Mouse (Mus musculus): Measurements from ENCODE around the gene Fbxo4.

Fbxo4 gene

DNA sequence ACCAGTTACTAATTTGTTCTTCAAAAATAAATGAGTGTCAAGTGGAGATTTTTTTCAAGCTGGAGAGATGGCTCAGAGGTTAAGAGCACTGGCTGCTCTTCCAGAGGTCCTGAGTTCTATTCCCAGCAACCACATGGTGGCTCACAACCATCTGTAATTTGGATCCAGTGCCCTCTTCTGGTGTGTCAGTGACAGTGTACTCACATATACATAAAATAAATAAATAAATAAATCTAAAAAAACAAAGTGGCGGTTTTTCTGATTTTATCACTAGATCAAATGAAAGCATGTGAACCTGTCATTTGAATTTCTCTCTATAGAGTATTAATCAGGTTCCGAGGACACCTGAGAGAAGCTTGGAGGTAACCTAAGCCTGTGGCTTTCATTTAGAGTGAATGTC lies 1.1 kb downstream of the Fbxo4 start:
- no peak for DNase-seq

DNA sequence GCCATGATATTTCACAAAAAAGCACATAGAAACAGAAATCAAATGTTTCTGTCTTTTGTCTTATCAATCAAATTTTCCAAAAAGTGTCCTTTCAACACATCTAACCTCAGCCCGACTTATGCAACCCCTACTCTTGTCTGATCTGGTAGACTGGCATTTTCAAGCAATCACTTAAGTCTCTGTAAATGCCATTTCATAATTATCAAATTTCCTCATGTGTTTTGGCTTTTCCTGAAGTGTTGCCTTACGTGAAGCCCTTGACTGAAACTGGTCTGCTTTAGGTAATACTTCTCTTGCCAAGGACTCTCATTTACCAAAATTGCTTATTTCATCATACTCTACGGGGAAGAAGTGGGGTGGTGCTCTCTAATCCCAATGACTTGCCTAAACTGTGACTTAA lies 6.1 kb downstream of the Fbxo4 start:
- DNase-seq: no peak

DNA sequence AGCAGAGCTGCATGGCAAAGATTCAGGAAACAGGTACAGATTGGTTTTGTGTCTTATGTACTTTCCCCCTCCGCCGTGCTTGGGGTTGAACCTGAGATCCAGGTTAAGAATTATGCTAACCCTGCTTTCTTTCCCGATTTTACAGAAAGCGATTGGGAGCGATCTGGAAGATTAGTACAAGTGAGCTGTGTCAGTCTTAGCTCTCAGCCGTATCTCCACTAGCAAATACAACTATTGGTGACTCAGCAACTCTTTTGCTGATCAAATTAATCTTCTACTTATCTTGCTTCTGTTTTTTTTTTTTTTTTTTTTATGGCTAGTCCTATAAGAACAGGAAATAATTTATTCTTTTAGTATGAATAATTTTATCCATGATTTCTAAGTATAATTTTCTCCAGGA lies 9.2 kb downstream of the Fbxo4 start:
- DNase-seq: no peak

DNA sequence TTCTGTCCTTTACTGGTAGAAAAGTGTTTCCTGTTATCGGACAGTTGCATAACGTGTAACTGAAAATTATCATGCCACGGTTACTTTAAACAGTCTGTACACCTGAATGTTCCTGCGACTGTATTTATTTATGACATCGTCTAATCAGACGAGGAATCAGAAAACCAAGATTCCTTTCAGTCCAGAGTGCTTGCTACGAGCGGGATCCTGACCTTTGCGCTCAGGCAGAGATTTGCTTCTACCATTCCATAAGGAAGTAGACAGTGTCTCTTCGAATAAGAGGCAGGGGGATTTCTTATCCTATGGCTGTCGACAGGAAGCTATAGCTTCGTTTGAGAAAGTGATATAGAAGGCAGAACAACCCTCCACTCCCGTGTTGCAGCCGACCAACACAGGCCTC lies 9.6 kb downstream of the Fbxo4 start:
- no peak for DNase-seq

DNA sequence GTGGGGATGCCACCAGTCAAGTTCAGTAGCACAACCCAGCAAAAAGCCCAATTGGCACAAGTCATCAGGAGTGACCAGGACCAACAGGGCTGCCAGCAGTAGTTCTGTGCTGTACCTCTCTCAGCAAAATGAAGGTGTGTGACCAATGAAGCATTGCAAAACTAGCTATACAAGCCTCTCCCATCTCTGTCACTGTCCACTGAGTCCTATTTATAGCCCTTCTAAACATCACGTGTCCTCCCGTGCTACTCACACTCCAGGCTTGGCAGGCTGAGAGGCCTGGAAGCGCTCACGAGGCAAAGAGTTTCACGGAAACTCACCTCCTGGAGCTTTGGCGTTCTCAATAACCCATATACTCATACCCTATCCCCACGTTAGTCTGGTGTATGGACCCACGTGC lies 17.1 kb downstream of the Fbxo4 start:
- peak in 1 of 2 experiments; percentile 15 for DNase-seq

DNA sequence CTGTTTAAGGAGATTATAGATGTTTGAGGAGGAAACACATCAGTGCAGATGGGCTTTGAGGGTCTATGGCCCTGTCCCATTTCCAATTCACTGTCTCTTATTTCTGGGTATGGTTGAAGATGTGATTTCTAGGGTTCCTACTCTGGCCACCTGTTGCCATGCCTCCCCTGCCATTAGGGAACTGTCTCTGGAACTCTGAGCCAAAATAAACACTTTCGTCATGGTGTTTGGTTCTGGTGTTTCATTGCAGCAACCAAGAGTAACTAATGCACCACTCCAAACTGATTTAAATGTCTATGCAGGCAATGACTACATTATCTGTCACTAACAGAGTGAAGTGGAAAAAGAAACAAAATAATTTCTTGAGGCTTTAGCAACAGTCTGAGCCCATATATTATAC lies 19.3 kb downstream of the Fbxo4 start:
- DNase-seq: no peak

DNA sequence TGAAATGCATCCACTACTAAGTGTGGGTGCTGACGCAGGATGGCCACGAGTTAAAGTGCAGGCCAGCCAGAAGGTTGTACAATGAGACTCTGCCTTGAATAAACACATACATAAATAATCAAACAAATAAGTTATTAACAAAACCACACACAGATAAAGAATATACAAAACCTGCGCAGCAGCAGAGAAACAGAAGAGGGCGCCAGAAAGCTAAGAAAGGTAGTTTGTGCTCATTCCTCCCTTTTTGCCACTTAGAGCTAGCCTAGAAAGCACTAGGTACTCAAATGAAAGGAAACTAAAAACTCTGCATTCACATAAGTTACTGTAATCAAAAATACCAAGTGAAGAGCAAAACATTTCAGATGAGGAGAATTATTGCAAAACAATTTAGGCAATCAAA lies 21.4 kb downstream of the Fbxo4 start:
- DNase-seq: peak; percentile 47 to 70

DNA sequence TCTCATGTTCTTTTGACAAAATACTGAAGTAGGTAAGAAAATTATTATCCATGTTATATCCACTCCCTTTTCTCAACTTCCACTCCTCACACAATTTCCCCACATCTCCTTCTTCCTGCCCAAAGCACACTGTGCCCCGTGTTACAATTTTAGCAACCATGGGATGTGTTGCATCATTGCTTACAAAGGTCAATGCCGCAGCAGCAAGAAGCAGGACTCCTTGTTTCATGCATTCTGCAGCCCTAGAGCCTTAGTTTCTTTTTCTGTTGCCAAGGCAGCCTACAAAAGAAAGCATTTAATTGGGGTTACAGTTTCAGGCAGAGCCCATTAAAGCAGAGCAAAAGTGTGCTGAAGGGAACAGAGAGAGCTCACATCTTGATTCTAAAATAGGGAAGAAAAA lies 24.4 kb downstream of the Fbxo4 start:
- no peak for DNase-seq

DNA sequence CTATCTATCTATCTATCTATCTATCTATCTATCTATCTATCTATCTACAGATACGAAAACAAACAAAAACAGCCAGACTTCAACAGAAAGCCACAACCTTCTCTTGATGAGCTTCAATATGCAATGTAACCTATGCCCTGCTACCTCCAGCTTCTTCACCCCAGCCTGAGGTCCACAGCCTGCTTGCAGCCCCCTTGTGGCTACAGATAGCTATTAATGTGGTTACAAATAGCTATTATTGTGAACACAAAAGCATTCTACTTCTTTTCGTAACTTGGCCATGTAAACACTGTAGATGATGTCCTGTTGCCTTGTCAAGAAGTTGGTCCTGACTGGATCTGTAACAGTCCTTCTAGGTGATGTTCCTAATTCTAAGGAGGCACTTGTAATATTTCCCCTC lies 41.2 kb downstream of the Fbxo4 start:
- no peak for DNase-seq

DNA sequence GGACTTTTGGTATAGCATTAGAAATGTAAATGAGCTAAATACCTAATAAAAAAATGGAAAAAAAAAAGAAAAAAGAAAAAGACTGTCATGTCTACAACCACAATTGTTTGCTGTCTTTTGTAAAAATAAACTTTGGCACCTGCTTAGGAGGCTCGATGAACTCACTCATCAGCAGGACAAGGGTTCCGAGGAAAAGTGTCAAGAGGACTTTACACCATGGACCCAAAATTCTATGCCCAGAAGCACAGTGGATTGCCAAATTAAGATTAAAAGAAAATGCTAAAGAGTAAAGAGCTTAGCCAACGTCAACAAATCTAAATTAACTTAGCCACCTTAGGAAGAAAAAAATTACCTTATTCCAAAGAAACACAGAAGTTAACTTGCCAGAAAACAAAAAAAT lies 43.3 kb downstream of the Fbxo4 start:
- no peak for DNase-seq

DNA sequence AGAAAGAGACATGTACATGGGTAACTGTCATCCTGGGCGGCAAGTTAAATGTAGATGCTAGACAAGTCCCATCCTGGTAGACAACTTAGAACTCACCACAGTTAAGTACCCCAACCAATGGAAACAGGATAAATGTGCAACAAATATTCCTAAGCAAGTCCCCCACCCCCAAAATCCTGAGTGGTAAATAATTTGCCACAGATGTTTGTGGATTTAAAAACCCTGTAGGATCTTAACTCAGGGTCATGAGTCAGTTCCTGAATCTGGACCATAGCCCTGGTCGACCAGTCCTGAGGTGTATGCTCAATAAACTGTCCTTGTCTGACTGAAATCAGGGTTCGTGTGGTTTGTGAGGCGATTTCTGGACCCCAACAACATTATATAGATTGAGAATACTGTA lies 45.9 kb downstream of the Fbxo4 start:
- DNase-seq: no peak

DNA sequence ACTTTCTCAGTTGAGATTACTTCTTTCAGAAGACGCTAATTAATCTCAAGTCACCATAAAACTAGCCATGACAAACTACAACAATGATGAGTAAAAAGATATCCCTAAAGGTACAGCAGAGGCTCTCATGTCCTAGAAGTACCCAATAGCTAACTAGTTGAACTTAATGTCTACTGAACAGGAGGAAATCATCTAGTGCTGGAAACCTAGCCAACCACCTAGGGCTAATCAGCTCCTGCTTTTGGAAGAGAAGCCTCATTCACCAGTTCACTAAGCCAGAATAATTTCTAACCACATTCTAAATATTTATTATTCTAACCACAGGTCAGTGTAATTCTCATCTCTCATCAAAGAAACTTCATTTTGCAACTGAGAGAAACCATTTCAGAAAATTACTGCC lies 47.4 kb downstream of the Fbxo4 start:
- no peak for DNase-seq
